Comparison of ENCODE assay signal across 15 mouse cellular contexts in genomic region chr7:28902180-28902579, GRCm38 (mm10). TPM values are rescaled to one million over a fixed set of nuclear protein-coding genes. Genes with fewer than 3 reads are reported as not detected.
A peak's percentile ranks its signal among the peaks of the same experiment; 100 is the strongest.
DNase-seq lines count a peak whose midpoint lies in the region; ATAC-seq and TF ChIP-seq lines count a peak whose summit lies in the region.
"Had no signal": no experiment of that assay in that cellular context is flagged by ENCODE, and none has a peak within 500 bp of the region (broad histone marks: within the 10 kb centered on the region; RNA-seq: fewer than 3 reads in every experiment).

No protein-coding gene starts in this region.

- no peak overlapping the region for H3K9ac ChIP-seq in forebrain, postnatal 0 days
- H3K9ac ChIP-seq in forebrain, embryonic 11.5 days (ENCODE audit: low read length), result no peak overlapping the region
- H3K9ac ChIP-seq in heart, postnatal 0 days (replicated peaks; ENCODE audit: low read depth, low read length), result no peak overlapping the region
- no peak overlapping the region for H3K9ac ChIP-seq in limb, embryonic 15.5 days
- H3K9ac ChIP-seq: neural tube, embryonic 12.5 days had no signal

- intact Hi-C loops in heart, postnatal 10 days (cut with DNase I), result loop anchor here (10.0 kb wide), 1 partner anchor 133 kb away; no protein-coding TSS in a partner anchor

- 88% methylated on average over 6 of the region's 6 CpGs for WGBS in forebrain, postnatal 0 days
- 93% methylated on average over 6 of the region's 6 CpGs for WGBS in forebrain, embryonic 11.5 days
- WGBS in heart, postnatal 0 days, result 71% methylated on average over 6 of the region's 6 CpGs
- WGBS in limb, embryonic 15.5 days, result 77% methylated on average over 6 of the region's 6 CpGs

- no peaks in the 10 kb centered on the region for H3K9me3 ChIP-seq in forebrain, postnatal 0 days (ENCODE audit: low read length)
- H3K9me3 ChIP-seq in forebrain, embryonic 11.5 days (ENCODE audit: control insufficient read depth, low read length), result no peaks in the 10 kb centered on the region
- no peaks in the 10 kb centered on the region for H3K9me3 ChIP-seq in heart, postnatal 0 days (replicated peaks; ENCODE audit: control insufficient read depth, low read length)
- H3K9me3 ChIP-seq in limb, embryonic 15.5 days, result no peaks in the 10 kb centered on the region
- H3K9me3 ChIP-seq: neural tube, embryonic 12.5 days had no signal

- no peak overlapping the region for H3K4me2 ChIP-seq in forebrain, postnatal 0 days (ENCODE audit: low read depth)
- H3K4me2 ChIP-seq in forebrain, embryonic 11.5 days (ENCODE audit: low read depth, low read length, severe bottlenecking), result no peak overlapping the region
- no peak overlapping the region for H3K4me2 ChIP-seq in heart, postnatal 0 days (ENCODE audit: low read depth, low read length)
- no peak overlapping the region for H3K4me2 ChIP-seq in limb, embryonic 15.5 days
- H3K4me2 ChIP-seq: neural tube, embryonic 12.5 days had no signal

- H3K27ac ChIP-seq in forebrain, postnatal 0 days (ENCODE audit: low read depth, low read length), result peak overlapping the region; percentile 48
- H3K27ac ChIP-seq in forebrain, embryonic 11.5 days (ENCODE audit: low read depth, low read length), result no peak overlapping the region
- peak overlapping the region; percentile 77 for H3K27ac ChIP-seq in heart, postnatal 0 days (ENCODE audit: low read depth)
- peak overlapping the region; percentile 87 for H3K27ac ChIP-seq in limb, embryonic 15.5 days
- H3K27ac ChIP-seq: kidney, postnatal 0 days; neural tube, embryonic 12.5 days had no signal

- no peak for ATAC-seq in forebrain, postnatal 0 days
- no peak for ATAC-seq in forebrain, embryonic 11.5 days (replicated peaks; ENCODE audit: low FRiP score)
- no peak for ATAC-seq in heart, postnatal 0 days (ENCODE audit: insufficient read depth, low read depth)
- no peak for ATAC-seq in limb, embryonic 15.5 days (ENCODE audit: insufficient number of reproducible peaks, low FRiP score, low TSS enrichment, low read depth)

- H3K4me1 ChIP-seq in forebrain, postnatal 0 days (ENCODE audit: insufficient read depth), result no peaks in the 10 kb centered on the region
- no peaks in the 10 kb centered on the region for H3K4me1 ChIP-seq in forebrain, embryonic 11.5 days (replicated peaks; ENCODE audit: control insufficient read depth, insufficient read depth, low read length)
- peaks cover 16% of the 10 kb centered on the region for H3K4me1 ChIP-seq in heart, postnatal 0 days (ENCODE audit: control insufficient read depth, insufficient read depth)
- peaks cover 39% of the 10 kb centered on the region for H3K4me1 ChIP-seq in limb, embryonic 15.5 days
- H3K4me1 ChIP-seq: neural tube, embryonic 12.5 days had no signal

- no peak for TF ChIP-seq CTCF in forebrain, postnatal 0 days (IDR thresholded peaks at IDR 0.05; ENCODE audit: low read depth)
- no peak for TF ChIP-seq CTCF in heart, postnatal 0 days (IDR thresholded peaks at IDR 0.05; ENCODE audit: low read depth)

- no peak for TF ChIP-seq EP300 in heart, postnatal 0 days (IDR thresholded peaks at IDR 0.05; ENCODE audit: low read depth)

- peaks cover 94% of the 10 kb centered on the region for H3K36me3 ChIP-seq in forebrain, postnatal 0 days (ENCODE audit: insufficient read depth)
- H3K36me3 ChIP-seq in forebrain, embryonic 11.5 days (ENCODE audit: control insufficient read depth, insufficient read depth, low read length), result peaks cover 32% of the 10 kb centered on the region
- H3K36me3 ChIP-seq in heart, postnatal 0 days (replicated peaks; ENCODE audit: control insufficient read depth, insufficient read depth, low read length), result peaks cover 100% of the 10 kb centered on the region
- peaks cover 100% of the 10 kb centered on the region for H3K36me3 ChIP-seq in limb, embryonic 15.5 days

- H3K4me3 ChIP-seq in forebrain, postnatal 0 days (ENCODE audit: low read depth, low read length), result no peak overlapping the region
- H3K4me3 ChIP-seq in forebrain, embryonic 11.5 days (ENCODE audit: low read depth, low read length), result no peak overlapping the region
- H3K4me3 ChIP-seq in heart, postnatal 0 days (ENCODE audit: low read depth, low read length), result no peak overlapping the region
- no peak overlapping the region for H3K4me3 ChIP-seq in limb, embryonic 15.5 days
- H3K4me3 ChIP-seq: neural tube, embryonic 12.5 days had no signal

- H3K27me3 ChIP-seq in forebrain, postnatal 0 days (ENCODE audit: insufficient read depth, low read length), result no peaks in the 10 kb centered on the region
- H3K27me3 ChIP-seq in forebrain, embryonic 11.5 days (ENCODE audit: control insufficient read depth, insufficient read depth, low read length), result no peaks in the 10 kb centered on the region
- H3K27me3 ChIP-seq in heart, postnatal 0 days (ENCODE audit: control insufficient read depth, insufficient read depth, low read length), result no peaks in the 10 kb centered on the region
- H3K27me3 ChIP-seq in limb, embryonic 15.5 days, result no peaks in the 10 kb centered on the region
- H3K27me3 ChIP-seq: neural tube, embryonic 12.5 days had no signal

- no peak for DNase-seq in forebrain, postnatal 0 days
- DNase-seq in forebrain, embryonic 11.5 days (ENCODE audit: low spot score), result no peak
- no peak for DNase-seq in heart, postnatal 0 days (ENCODE audit: low spot score)
- DNase-seq in heart, postnatal 10 days, result no peak
- DNase-seq in adrenal gland, postnatal 36 days, result peak; percentile 64 to 74
- no peak for DNase-seq in kidney, postnatal 14 days
- DNase-seq: cerebellum, adult 18-20 months; liver; lung, adult 2 months had no signal

RNA-seq across cellular contexts. Expression of gene Capn12, which starts 21.0 kb away (rescaled TPM):
- total RNA-seq in forebrain, postnatal 0 days (2014; rRNA removed), result not detected in 2 replicates
- polyA plus RNA-seq in forebrain, postnatal 0 days (2015; fragmentation: Nextera tagmentation; extraction: Ambion mirVana), result 0.09 and 0.27 TPM in 2 replicates
- 0.60 and 0.69 TPM in 2 replicates for polyA plus RNA-seq in forebrain, embryonic 11.5 days (2014; fragmentation: Nextera tagmentation; extraction: Ambion mirVana)
- total RNA-seq in heart, postnatal 0 days (2014; rRNA removed; ENCODE audit: low replicate concordance), result not detected in 2 replicates
- 0.26 TPM in 2 replicates for polyA plus RNA-seq in heart, postnatal 0 days (2015; fragmentation: Nextera tagmentation; extraction: Ambion mirVana)
- under 1 TPM; 0.26 to 0.47 TPM for total RNA-seq in heart, postnatal 10 days (2021)
- total RNA-seq in adrenal gland, postnatal 36 days (2021), result under 1 TPM; 0.30 to 0.33 TPM
- 0.97 and 1.3 TPM in 2 replicates for polyA plus RNA-seq in limb, embryonic 15.5 days (2015; fragmentation: Nextera tagmentation; extraction: Ambion mirVana)
- total RNA-seq: granulocyte monocyte progenitor cell, adult 5-6 weeks; megakaryocyte, adult 5-6 weeks had no signal

RNA-seq across cellular contexts. Expression of gene Lgals7, which starts 38.5 kb away (rescaled TPM):
- total RNA-seq in forebrain, postnatal 0 days (2014; rRNA removed), result 2.8 and 10.4 TPM in 2 replicates
- 3.5 and 3.8 TPM in 2 replicates for polyA plus RNA-seq in forebrain, postnatal 0 days (2015; fragmentation: Nextera tagmentation; extraction: Ambion mirVana)
- 0.52 and 0.88 TPM in 2 replicates for polyA plus RNA-seq in forebrain, embryonic 11.5 days (2014; fragmentation: Nextera tagmentation; extraction: Ambion mirVana)
- 5.0 TPM in 1 of 2 replicates, not detected in the other for total RNA-seq in heart, postnatal 0 days (2014; rRNA removed; ENCODE audit: low replicate concordance)
- polyA plus RNA-seq in heart, postnatal 0 days (2015; fragmentation: Nextera tagmentation; extraction: Ambion mirVana), result 2.2 and 3.9 TPM in 2 replicates
- 1 to 10 TPM; 2.2 to 2.8 TPM for total RNA-seq in heart, postnatal 10 days (2021)
- total RNA-seq in adrenal gland, postnatal 36 days (2021), result under 1 TPM; 0.72 to 0.86 TPM
- 171 and 257 TPM in 2 replicates for polyA plus RNA-seq in limb, embryonic 15.5 days (2015; fragmentation: Nextera tagmentation; extraction: Ambion mirVana)
- total RNA-seq: granulocyte monocyte progenitor cell, adult 5-6 weeks; layer of hippocampus, postnatal 14 days; megakaryocyte, adult 5-6 weeks had no signal

RNA-seq across cellular contexts. Expression of gene Actn4, which starts 60.0 kb away (rescaled TPM):
- 45.1 and 71.2 TPM in 2 replicates for total RNA-seq in forebrain, postnatal 0 days (2014; rRNA removed)
- polyA plus RNA-seq in forebrain, postnatal 0 days (2015; fragmentation: Nextera tagmentation; extraction: Ambion mirVana), result 96.0 and 103 TPM in 2 replicates
- polyA plus RNA-seq in forebrain, embryonic 11.5 days (2014; fragmentation: Nextera tagmentation; extraction: Ambion mirVana), result 182 and 199 TPM in 2 replicates
- 120 and 139 TPM in 2 replicates for total RNA-seq in heart, postnatal 0 days (2014; rRNA removed; ENCODE audit: low replicate concordance)
- polyA plus RNA-seq in heart, postnatal 0 days (2015; fragmentation: Nextera tagmentation; extraction: Ambion mirVana), result 135 and 171 TPM in 2 replicates
- total RNA-seq in heart, postnatal 10 days (2021), result 100 to 1,000 TPM; 173 to 174 TPM
- 100 to 1,000 TPM; 193 to 252 TPM for total RNA-seq in adrenal gland, postnatal 36 days (2021)
- 347 and 359 TPM in 2 replicates for polyA plus RNA-seq in limb, embryonic 15.5 days (2015; fragmentation: Nextera tagmentation; extraction: Ambion mirVana)

Comparison
In these comparisons a context has a peak if more than half of its experiments do, and no peak if none do; other contexts are left out.
1. DNase-seq: peak in adrenal gland, postnatal 36 days (2 of 2); none in forebrain, postnatal 0 days (single experiment), forebrain, embryonic 11.5 days (single experiment), heart, postnatal 0 days (single experiment), heart, postnatal 10 days (0 of 2) and kidney, postnatal 14 days (single experiment).